Mouse (Mus musculus) olfactory bulb, adult 2 months (tissue): ENCODE data around the gene Akap5.

Experiments
- CTCF ChIP-seq: fragments of 200-500 bp; IDR thresholded peaks from 2 replicates; pipeline ENCODE4 v1.5.1; 2012; ENCODE audit warnings: low read depth, mild to moderate bottlenecking, low read length, moderate library complexity; ENCODE audit not compliant: insufficient read depth
- POLR2A ChIP-seq: fragments of 200-500 bp; IDR thresholded peaks from 2 replicates; pipeline ENCODE4 v1.6.1; 2012; ENCODE audit warnings: mild to moderate bottlenecking, low read depth, low read length, moderate library complexity; ENCODE audit not compliant: insufficient read depth

GRCm38 (mm10) chr12:76290271-76290670 lies 34.4 kb upstream of the Akap5 start:
- TF ChIP-seq POLR2A: no peak
- TF ChIP-seq CTCF: no peak
